Mouse (Mus musculus): Measurements from ENCODE around the gene Vmn1r84.

Vmn1r84 gene

DNA sequence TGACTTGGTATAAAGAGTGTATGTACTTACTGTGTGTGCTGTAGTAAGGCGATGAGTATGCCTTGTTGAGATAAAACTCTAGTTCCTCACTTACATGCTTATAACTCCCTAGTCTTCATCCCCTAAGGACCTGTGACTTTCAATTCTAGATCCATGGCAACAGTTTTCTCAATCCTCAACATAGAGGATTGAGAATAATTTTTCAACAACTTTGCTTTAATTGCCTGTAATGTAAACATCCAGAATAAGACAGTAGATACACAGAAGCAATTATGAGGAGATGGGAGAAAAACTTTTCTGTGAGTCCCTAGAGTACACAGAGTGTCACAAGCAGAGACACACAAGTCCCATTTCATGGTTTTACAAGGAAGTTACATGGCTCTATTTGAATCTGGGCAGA is at the start of gene Vmn1r84:
Gene Vmn1r84 (minus strand): TSS at position 101 of the 400 bp plus-strand sequence.
- DNase-seq (ENCODE audit: low spot score in 2 of 2) = no peak

DNA sequence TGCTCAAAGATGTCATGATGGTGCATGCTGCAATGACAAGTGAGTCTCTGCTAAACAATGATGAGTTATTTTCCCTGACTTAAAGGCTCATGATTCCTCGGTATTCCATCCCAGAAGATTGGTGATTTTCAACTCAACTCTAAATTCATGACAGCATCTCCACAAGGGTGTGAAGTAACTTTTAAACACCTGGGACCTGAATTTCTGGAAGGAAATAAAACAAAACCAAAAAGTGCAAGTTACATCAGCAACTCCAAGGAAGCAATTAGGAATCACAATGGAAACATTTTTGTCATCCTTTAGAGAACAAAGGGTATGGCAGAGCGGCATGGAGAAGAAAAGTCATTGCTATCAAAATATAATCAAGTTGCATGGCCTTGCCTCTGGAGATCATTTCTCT is 39.7 kb downstream of the Vmn1r84 start, which contains the start of gene Vmn1r83:
Gene Vmn1r83 (minus strand): TSS at position 101 of the 400 bp plus-strand sequence.
- no peak for DNase-seq (ENCODE audit: low spot score in 2 of 2)

All from heart, adult 9 months (tissue).